Mouse (Mus musculus) intestine, embryonic 15.5 days (tissue): Measurements from ENCODE around the gene Dlgap4. TPM values are rescaled to one million over a fixed set of nuclear protein-coding genes. Genes with fewer than 3 reads are reported as not detected.

Experiments used
- ATAC-seq: fragments of 200-750 bp; cut with Nextera tagmentation; 2 replicates; pipeline ENCODE4 v1.8.0; 2017; ENCODE audit warnings: moderate TSS enrichment, moderate library complexity
- H3K27ac ChIP-seq: fragments of 300-500 bp; sonication (generic); 2 replicates; pipeline ENCODE4 v1.5.1; 2015; ENCODE audit warnings: mild to moderate bottlenecking, inconsistent platforms
- H3K27me3 ChIP-seq: fragments of 300-500 bp; sonication (generic); replicated peaks from 2 replicates; pipeline ENCODE4 v1.6.1; 2015; ENCODE audit warnings: inconsistent platforms
- H3K36me3 ChIP-seq: fragments of 300-500 bp; sonication (generic); 2 replicates; pipeline ENCODE4 v1.6.1; 2015; ENCODE audit warnings: inconsistent platforms
- H3K4me1 ChIP-seq: fragments of 300-500 bp; sonication (generic); replicated peaks from 2 replicates; pipeline ENCODE4 v1.6.1; 2015; ENCODE audit warnings: inconsistent platforms
- H3K4me2 ChIP-seq: fragments of 300-500 bp; sonication (generic); replicated peaks from 2 replicates; pipeline ENCODE4 v1.6.1; 2015; ENCODE audit warnings: mild to moderate bottlenecking, inconsistent platforms
- H3K4me3 ChIP-seq: fragments of 300-500 bp; sonication (generic); replicated peaks from 2 replicates; pipeline ENCODE4 v1.5.1; 2015; ENCODE audit warnings: inconsistent platforms
- H3K9ac ChIP-seq: fragments of 300-500 bp; sonication (generic); 2 replicates; pipeline ENCODE4 v1.6.1; 2015; ENCODE audit warnings: inconsistent platforms
- H3K9me3 ChIP-seq: fragments of 300-500 bp; sonication (generic); 2 replicates; pipeline ENCODE4 v1.6.1; 2016; ENCODE audit warnings: inconsistent platforms
- WGBS: fragments of 180-500 bp; shearing (Covaris S2); methylation state at CpG from one replicate; pipeline ENCODE4 v1.1.7; 2015; 5-methylcytosine and 5-hydroxymethylcytosine counted together
- polyA plus RNA-seq: library from polyadenylated mRNA; unstranded; fragments of >200 nt; fragmentation: Nextera tagmentation; extraction: Ambion mirVana; gene quantifications from 2 replicates; pipeline ENCODE4 v1.2.1, GENCODE M21; 2015

Gene Dlgap4
- polyA plus RNA-seq, 1 experiment from 2014 or later: 54.3 TPM

DNA sequence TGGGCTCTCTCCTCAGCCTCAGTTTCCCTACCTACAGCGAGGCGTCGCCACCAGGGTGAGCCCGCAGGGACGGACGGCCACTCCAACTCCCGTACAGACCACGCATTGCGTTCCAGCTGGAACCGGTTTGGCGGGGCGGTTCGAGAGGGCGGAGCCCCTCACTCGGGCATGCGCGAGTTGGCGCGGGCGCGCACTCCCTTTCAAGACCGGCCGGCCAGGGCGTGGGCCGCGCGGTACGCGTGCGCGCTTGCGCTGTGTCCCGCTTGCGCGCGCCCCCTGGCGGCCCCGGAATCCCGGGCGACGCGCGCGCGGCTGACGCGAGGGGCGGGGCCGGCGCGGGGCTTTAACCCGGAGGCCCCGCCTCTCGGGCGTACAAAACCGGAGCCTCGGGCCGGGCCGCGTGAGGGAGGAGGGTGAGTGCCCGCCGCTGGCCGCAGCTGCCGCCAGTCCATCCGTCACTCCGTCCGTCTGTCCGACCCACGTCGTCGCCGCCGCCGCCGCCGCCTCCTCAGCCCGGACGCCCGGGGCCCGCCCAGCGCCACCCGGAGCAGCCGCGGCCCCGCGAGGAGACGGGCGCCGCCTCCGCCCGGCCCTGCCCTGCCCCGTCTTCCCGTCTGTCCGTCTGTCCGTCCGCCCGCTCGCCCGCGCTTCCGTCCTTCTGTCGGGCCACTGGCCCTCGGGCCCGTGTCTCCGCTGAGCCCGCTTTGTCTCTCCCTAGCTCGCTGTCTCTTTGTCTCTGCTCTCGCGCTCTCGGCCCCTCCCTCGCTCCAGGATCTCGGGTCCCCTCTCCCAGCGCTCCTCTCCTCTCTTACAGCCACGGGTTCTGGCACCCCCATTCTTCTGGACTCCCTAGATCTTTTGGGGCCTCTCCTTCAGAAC is 107.4 kb downstream of the Dlgap4 start:
- ATAC-seq: peak; percentile 95
- Histone ChIP-seq H3K27me3 (no peaks in the 10 kb centered on the region), H3K36me3 (no peaks in the 10 kb centered on the region), H3K4me3 (peak overlapping the region; percentile 94), H3K9ac (peak overlapping the region; percentile 95), H3K4me2 (peak overlapping the region; percentile 82), H3K4me1 (peaks cover 54% of the 10 kb centered on the region), H3K27ac (peak overlapping the region; percentile 87), H3K9me3 (no peaks in the 10 kb centered on the region)
- WGBS: under 1% methylated on average over 108 of the region's 114 CpGs

DNA sequence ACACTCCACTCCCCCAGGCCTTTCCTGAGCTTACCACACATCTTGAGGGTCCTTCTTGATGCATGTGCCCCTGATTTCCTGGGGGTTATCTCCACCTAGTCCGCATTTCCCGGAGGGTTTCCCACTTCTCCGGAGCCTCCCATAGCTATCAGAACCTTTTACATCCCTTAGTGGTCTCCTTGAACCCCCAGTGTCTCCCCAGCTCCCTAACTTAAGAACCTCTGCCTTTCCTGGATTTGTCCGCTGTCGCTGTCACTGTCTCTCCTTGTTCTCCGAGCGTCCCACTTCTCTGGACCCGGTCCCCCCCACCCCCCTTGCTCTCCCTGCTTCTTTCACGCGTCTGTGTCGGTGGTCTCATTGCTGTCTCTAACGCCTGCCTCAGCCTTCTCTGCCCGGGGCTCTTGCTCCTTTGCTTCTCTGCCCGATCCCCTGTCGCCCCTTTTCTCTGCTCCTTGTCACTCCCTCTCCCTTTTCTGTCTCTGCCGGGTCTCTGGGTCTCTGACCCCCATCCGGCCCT is 108.1 kb downstream of the Dlgap4 start:
- Histone ChIP-seq H3K27me3 (no peaks in the 10 kb centered on the region), H3K4me3 (peak overlapping the region; percentile 94), H3K9ac (peak overlapping the region; percentile 95), H3K4me2 (peak overlapping the region; percentile 82), H3K9me3 (no peaks in the 10 kb centered on the region), H3K4me1 (peaks cover 61% of the 10 kb centered on the region), H3K36me3 (no peaks in the 10 kb centered on the region), H3K27ac (peak overlapping the region; percentile 81)
- no peak for ATAC-seq
- WGBS: under 1% methylated on average over 17 of the region's 17 CpGs

DNA sequence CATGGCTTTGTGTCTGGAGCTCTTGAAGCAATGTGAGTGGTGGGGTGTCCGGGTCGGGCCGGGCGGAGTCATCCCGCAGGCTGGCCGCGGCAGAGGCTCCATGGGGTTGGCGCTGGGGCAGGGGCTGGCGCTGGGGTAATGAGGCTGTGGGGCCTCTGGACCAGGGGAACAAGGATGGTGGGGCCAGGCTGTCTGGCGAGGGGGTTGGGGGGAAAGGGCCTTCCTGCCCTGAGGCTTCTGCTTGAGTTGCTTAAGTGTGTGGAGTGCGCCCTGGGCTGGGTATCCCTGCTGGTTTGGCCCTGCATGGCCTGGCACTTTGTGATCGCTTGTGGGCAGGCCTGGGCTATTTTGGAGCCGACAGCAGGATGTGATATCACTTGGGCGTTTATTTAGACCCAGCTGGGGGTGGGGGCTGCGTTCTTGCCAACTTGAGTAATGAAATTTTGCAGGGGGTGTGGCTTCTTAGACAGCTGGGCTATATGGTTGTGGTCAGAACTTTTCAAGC is 108.6 kb downstream of the Dlgap4 start:
- H3K27ac ChIP-seq: peak overlapping the region; percentile 81
- ATAC-seq: no peak
- H3K4me3 ChIP-seq: peak overlapping the region; percentile 94
- WGBS: 2% methylated on average over 15 of the region's 15 CpGs
- H3K9me3 ChIP-seq: no peaks in the 10 kb centered on the region
- peaks cover 65% of the 10 kb centered on the region for H3K4me1 ChIP-seq
- H3K27me3 ChIP-seq: no peaks in the 10 kb centered on the region
- H3K9ac ChIP-seq: peak overlapping the region; percentile 95
- H3K4me2 ChIP-seq: peak overlapping the region; percentile 82
- no peaks in the 10 kb centered on the region for H3K36me3 ChIP-seq

DNA sequence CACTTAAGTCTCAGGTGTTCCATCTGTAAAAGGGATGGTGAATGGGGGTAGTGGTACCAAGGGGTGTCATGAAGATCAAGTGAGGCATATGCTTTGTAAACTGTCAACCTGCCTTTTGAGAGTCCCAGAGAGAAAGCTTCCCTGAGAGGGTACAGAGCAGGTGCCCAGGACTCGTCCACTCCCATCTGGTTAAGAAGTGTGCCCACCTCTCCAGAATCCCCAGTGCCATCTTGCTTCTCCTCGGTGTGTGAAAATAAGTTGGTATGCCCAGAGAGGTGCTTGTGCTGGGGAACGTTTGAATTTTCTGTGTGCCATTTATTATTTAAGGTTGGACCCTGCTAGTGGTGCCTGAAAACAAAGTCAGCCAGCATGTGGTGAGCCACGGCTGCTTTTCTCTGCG is 109.2 kb downstream of the Dlgap4 start:
- H3K9ac ChIP-seq: peak overlapping the region; percentile 95; the same call in 1 of the 2 replicates
- peak overlapping the region; percentile 81; the same call in 1 of the 2 replicates for H3K27ac ChIP-seq
- peak overlapping the region; percentile 82 for H3K4me2 ChIP-seq
- H3K4me3 ChIP-seq: peak overlapping the region; percentile 94
- H3K27me3 ChIP-seq: no peaks in the 10 kb centered on the region
- no peak for ATAC-seq
- WGBS: 54% methylated on average over 5 of the region's 5 CpGs
- peaks cover 60% of the 10 kb centered on the region for H3K4me1 ChIP-seq
- no peaks in the 10 kb centered on the region for H3K36me3 ChIP-seq
- no peaks in the 10 kb centered on the region for H3K9me3 ChIP-seq

DNA sequence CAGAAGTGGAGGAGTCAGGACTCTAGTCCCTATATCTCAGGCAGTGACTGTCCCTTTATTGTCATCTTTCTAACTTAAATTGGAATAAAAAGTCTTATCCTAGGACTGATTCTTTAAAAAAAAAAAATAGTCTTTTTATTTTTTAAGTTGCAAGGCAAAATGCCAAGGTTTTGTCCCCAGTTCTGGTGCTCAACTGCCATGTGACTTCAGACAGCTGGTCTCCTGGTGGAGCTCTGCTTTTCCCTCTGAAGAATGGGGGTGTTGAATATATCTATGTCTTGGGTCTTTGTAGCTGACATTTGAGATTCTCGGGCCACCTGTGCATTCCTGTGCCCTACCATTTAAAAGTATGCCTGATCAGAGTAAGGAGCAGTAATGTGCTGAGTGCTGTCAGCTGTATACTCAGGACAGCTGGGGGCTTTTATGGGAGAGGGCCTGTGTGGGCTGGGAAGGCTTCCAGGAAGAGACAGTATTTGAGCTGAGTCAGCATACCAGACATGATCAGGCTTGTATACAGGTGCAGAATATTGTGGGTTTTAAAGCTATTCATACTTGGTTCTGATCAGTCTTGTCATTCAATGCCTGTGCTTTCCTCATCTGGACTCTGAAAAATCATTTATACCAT is 110.5 kb downstream of the Dlgap4 start:
- Histone ChIP-seq H3K4me1 (peaks cover 53% of the 10 kb centered on the region), H3K9ac (no peak overlapping the region), H3K27me3 (no peaks in the 10 kb centered on the region), H3K4me3 (no peak overlapping the region), H3K27ac (no peak overlapping the region), H3K36me3 (no peaks in the 10 kb centered on the region; the same call in 1 of the 2 replicates), H3K9me3 (no peaks in the 10 kb centered on the region), H3K4me2 (no peak overlapping the region)
- no peak for ATAC-seq
- WGBS: 53% methylated on average over 1 of the region's 1 CpGs

DNA sequence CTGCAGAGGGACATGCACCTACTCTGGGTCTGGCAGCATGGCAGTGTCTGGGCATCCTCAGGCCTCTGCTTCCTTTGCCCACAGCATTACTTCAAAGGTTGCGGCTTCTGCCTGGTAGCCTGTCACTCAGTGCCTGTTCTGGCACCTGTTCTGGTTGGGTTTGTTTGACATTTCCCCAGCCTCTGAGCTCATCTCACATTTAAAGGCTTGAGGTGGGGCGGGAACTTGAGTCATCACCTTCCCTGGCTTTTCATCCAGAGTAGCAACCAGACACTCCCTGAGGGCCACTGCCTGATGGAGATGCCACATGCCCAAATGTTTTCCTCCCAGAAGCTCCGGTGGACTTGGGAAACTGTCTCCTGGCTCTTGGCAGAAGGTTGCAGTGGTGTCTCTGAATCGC is 111.4 kb downstream of the Dlgap4 start:
- WGBS: 77% methylated on average over 4 of the region's 4 CpGs
- Histone ChIP-seq H3K9me3 (no peaks in the 10 kb centered on the region), H3K27me3 (no peaks in the 10 kb centered on the region), H3K9ac (no peak overlapping the region), H3K4me3 (no peak overlapping the region), H3K36me3 (no peaks in the 10 kb centered on the region; the same call in 1 of the 2 replicates), H3K4me1 (peaks cover 48% of the 10 kb centered on the region), H3K27ac (no peak overlapping the region), H3K4me2 (no peak overlapping the region)
- ATAC-seq: no peak

DNA sequence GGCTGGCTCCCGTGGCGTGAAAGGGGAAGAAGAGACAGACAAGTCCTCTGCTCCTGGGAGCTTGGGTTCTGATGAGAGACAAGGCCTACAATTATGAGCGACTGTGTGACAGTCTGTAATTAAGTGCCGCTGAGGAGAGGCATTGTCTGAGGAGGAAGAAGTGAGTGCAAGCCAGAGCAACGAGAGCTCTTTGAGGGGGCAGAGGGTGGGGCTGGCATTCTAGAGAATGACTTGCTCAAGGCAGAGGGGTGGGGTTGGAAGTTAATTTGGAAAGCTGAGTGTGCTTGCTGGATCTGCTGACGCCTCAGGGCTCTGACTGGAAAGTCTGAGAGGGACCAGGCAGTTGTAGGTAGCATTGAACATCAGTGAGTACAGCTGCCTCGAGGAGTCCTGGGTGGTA is 112.8 kb downstream of the Dlgap4 start:
- ATAC-seq: peak; percentile 7; the same call in 1 of the 2 replicates
- peak overlapping the region; percentile 39 for H3K4me2 ChIP-seq
- no peaks in the 10 kb centered on the region for H3K27me3 ChIP-seq
- H3K36me3 ChIP-seq: no peaks in the 10 kb centered on the region; the same call in 1 of the 2 replicates
- H3K27ac ChIP-seq: peak overlapping the region; percentile 68
- peaks cover 53% of the 10 kb centered on the region for H3K4me1 ChIP-seq
- 31% methylated on average over 7 of the region's 7 CpGs for WGBS
- 0 out of 2 replicates have a peak overlapping the region, but pooled peaks have one; percentile 28 for H3K9ac ChIP-seq
- no peaks in the 10 kb centered on the region for H3K9me3 ChIP-seq
- H3K4me3 ChIP-seq: no peak overlapping the region; the same call in 1 of the 2 replicates

DNA sequence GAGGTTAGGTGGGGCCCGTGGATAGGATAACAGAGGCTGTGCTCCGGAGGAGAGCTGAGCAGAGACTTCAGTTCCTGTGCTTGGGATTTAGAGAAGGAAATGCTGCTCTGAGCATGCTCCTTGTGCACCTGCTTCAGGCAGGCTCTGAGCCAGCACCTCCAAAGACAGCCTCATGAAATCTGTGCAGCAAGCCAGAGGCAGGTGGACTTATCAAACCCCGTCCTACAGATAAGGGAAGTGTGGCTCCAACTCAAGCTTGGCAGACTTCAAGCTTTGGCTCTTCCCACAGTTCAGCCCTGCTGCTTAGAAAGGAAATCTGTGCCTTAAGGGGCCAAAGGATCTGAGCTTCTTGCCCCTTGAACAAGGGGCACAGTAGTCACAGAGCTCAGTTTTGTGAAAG is 113.4 kb downstream of the Dlgap4 start:
- H3K4me1 ChIP-seq: peaks cover 59% of the 10 kb centered on the region
- WGBS: 39% methylated on average over 3 of the region's 3 CpGs
- H3K4me2 ChIP-seq: peak overlapping the region; percentile 39
- no peak overlapping the region; the same call in 1 of the 2 replicates for H3K4me3 ChIP-seq
- no peaks in the 10 kb centered on the region for H3K27me3 ChIP-seq
- no peaks in the 10 kb centered on the region; the same call in 1 of the 2 replicates for H3K36me3 ChIP-seq
- no peaks in the 10 kb centered on the region for H3K9me3 ChIP-seq
- peak overlapping the region; percentile 68 for H3K27ac ChIP-seq
- no peak overlapping the region for H3K9ac ChIP-seq
- peak; percentile 39 for ATAC-seq

DNA sequence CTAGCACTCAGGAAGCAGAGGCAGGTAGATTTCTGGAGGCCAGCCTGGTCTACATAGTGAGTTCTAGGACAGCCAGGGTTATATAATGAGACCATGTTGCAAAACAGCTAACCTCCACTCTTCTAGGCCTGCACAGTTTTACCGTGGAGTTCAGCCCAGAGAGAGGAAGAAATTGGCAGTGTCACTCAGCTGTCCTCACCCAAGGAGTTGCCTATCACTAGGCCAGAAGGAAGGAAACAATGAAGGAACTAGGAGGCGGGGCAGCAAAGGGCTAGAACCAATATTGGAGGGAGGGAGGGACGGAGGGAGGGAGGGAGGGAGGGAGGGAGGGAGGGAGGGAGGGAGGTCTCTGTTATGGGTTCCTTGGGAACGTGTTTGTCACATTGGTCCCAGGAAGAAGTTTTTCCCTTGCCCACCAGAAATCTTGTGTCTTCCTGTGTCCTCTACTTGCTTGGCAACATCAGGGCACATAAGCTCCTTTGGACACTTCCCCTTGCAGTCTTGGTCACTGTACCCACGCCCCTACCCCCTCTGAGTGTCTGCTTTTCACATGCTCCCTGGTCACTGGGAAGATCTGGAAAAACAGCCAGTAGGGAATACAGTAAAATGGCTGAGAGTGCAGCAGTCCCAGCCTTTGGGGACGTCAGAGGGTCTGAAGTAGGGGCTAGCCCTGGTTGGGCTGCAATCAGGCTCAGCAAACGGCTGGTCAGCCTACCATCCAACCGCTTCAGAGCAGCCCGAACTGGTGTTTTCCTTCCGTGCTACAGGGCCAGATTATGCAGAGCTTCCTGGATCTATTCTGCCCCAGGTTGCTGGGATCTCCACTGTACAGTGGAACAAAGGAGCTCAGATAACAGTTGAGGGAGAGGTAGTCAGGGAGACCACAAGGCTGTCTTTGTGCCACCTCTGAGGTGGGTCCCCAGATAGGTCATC is 116.3 kb downstream of the Dlgap4 start:
- peak overlapping the region; percentile 48 for H3K4me2 ChIP-seq
- no peaks in the 10 kb centered on the region for H3K27me3 ChIP-seq
- peak overlapping the region; percentile 34 for H3K9ac ChIP-seq
- H3K4me1 ChIP-seq: peaks cover 52% of the 10 kb centered on the region
- no peaks in the 10 kb centered on the region for H3K9me3 ChIP-seq
- H3K4me3 ChIP-seq: peak overlapping the region; percentile 6; the same call in 1 of the 2 replicates
- H3K27ac ChIP-seq: peak overlapping the region; percentile 77
- no peaks in the 10 kb centered on the region; the same call in 1 of the 2 replicates for H3K36me3 ChIP-seq
- peak; percentile 35 for ATAC-seq
- WGBS: 48% methylated on average over 9 of the region's 10 CpGs

DNA sequence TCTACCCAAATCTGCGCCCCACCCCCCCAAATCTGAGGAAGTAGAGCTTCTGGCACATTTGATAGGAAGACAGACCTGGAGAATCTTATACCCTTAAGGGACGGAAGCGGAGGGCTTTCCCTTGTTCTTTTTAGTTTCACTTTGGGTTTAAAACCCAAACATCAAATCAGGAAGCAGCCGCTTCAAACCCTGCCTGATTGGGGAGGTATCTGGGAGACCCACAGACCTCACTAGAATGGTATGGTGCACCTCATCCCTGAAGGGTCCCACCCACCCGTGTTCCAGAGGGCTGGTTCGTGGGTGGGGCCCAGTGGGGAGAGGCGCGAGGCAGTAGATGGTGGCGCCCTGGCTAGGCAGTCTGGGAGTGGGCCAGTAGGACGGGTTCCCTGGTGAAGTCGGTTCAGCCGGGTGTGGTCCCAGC is 117.0 kb downstream of the Dlgap4 start:
- ATAC-seq: peak; percentile 11; the same call in 1 of the 2 replicates
- Histone ChIP-seq H3K4me1 (peaks cover 45% of the 10 kb centered on the region), H3K27me3 (no peaks in the 10 kb centered on the region), H3K4me2 (peak overlapping the region; percentile 48), H3K4me3 (peak overlapping the region; percentile 6; the same call in 1 of the 2 replicates), H3K27ac (peak overlapping the region; percentile 77), H3K9ac (no peak overlapping the region), H3K9me3 (no peaks in the 10 kb centered on the region), H3K36me3 (no peaks in the 10 kb centered on the region; the same call in 1 of the 2 replicates)
- WGBS: 67% methylated on average over 12 of the region's 12 CpGs

DNA sequence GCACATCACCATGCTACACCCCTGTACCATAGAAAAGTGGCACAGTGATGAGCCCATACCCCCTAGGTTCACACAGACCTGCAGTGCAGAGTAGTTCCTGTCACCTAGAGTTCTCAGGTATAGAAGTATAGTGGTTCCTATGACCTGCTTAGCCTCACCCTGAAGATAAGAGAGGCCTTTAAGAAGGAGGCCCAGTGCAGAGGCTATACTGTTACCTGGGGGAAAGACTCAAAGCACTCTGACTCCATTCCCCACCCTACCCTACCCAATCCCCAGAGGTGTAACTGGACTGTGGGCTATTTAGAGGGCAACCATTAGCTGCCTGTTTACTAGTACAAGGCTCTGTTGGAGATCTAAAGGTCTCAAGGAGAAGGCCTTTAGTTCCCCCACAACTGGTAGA is 118.1 kb downstream of the Dlgap4 start:
- peaks cover 44% of the 10 kb centered on the region for H3K4me1 ChIP-seq
- H3K36me3 ChIP-seq: no peaks in the 10 kb centered on the region; the same call in 1 of the 2 replicates

More for the DNA sequence above, 118.1 kb downstream of the Dlgap4 start:
- H3K4me3 ChIP-seq: no peak overlapping the region
- H3K27ac ChIP-seq: peak overlapping the region; percentile 68
- no peaks in the 10 kb centered on the region for H3K27me3 ChIP-seq
- H3K4me2 ChIP-seq: no peak overlapping the region; the same call in 1 of the 2 replicates
- ATAC-seq: peak; percentile 49
- H3K9me3 ChIP-seq: no peaks in the 10 kb centered on the region
- no peak overlapping the region for H3K9ac ChIP-seq
